Mouse (Mus musculus): Measurements from ENCODE around the gene Pcdh7.

GRCm38 (mm10) chr5:57718876-57719593, 1.3 kb downstream of the Pcdh7 start:
- TF ChIP-seq CTCF (IDR thresholded peaks at IDR 0.05; ENCODE audit: low read depth) (no peak), EP300 (IDR thresholded peaks at IDR 0.05; ENCODE audit: low read depth) (no peak)

All from heart, postnatal 0 days (tissue).